Mouse (Mus musculus) MEL (cell line): ENCODE measurements around the gene Bbs12.

Experiments
- CHD2 ChIP-seq: IDR thresholded peaks from 2 replicates; pipeline ENCODE4 v1.6.1; 2011; ENCODE audit warnings: low read length, improper control_type of control experiment
- CTCF ChIP-seq, 3 experiments: IDR thresholded peaks in 2 of 3; conservative IDR thresholded peaks in 1 of 3; 2 replicates each; pipeline ENCODE4 v1.5.1; 2011 to 2012; ENCODE audit warnings: low read length in 3 of 3, low read depth in 2 of 3, mild to moderate bottlenecking in 2 of 3, improper control_type of control experiment in 1 of 3, inconsistent platforms in 1 of 3, mixed read lengths in 1 of 3, moderate library complexity in 1 of 3; ENCODE audit not compliant: control insufficient read depth in 1 of 3, insufficient read depth in 1 of 3, poor library complexity in 1 of 3, severe bottlenecking in 1 of 3
- MYC ChIP-seq: IDR thresholded peaks from 2 replicates; pipeline ENCODE4 v1.6.1; 2011; ENCODE audit warnings: low read depth, mild to moderate bottlenecking, low read length, improper control_type of control experiment, moderate library complexity
- POLR2A ChIP-seq, 2 experiments: IDR thresholded peaks; 2 replicates each; pipeline ENCODE4 v1.6.1; 2011 to 2012; ENCODE audit warnings: low read length in 2 of 2, mild to moderate bottlenecking in 2 of 2, control low read depth in 1 of 2, improper control_type of control experiment in 1 of 2, low read depth in 1 of 2, moderate library complexity in 1 of 2; ENCODE audit not compliant: control insufficient read depth in 1 of 2, insufficient read depth in 1 of 2, poor library complexity in 1 of 2
- ZC3H11A ChIP-seq: IDR thresholded peaks from 2 replicates; pipeline ENCODE4 v1.6.1; 2012; ENCODE audit warnings: low read depth, mild to moderate bottlenecking, inconsistent platforms, low read length, improper control_type of control experiment

DNA sequence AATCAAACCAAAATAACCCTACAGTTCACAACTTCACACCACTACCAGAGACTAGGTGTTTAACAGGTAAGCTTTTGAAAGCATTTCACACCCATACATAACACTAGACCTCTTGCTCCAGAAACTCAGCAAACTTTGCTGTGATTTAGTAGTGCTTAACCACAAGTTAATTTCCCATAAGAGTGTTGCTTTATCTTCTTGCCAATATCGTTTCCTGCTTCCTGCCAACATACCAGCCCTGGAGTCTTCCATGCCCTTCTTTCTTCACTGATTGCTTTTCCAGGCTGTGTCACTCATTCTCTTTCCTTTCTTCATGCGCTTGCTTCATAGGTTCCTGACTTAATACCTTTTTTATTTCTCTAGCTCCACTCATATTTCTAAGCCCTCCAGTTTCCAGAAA is 16.1 kb downstream of the Bbs12 start:
- TF ChIP-seq MYC = no peak
- TF ChIP-seq CTCF (IDR thresholded peaks at IDR 0.05 in 2 of 3, conservative IDR thresholded peaks at IDR 0.05 in 1 of 3; ENCODE audit: control insufficient read depth in 1 of 3, insufficient read depth in 1 of 3, low read depth in 2 of 3, low read length in 3 of 3, poor library complexity in 1 of 3, severe bottlenecking in 1 of 3) = no peak
- TF ChIP-seq POLR2A (IDR thresholded peaks at IDR 0.05; ENCODE audit: control insufficient read depth in 1 of 2, insufficient read depth in 1 of 2, low read depth in 1 of 2, low read length in 2 of 2, poor library complexity in 1 of 2) = no peak
- no peak for TF ChIP-seq ZC3H11A
- no peak for TF ChIP-seq CHD2
